Mouse (Mus musculus): Measurements from ENCODE around the gene Ccdc187.

Gene Ccdc187

DNA sequence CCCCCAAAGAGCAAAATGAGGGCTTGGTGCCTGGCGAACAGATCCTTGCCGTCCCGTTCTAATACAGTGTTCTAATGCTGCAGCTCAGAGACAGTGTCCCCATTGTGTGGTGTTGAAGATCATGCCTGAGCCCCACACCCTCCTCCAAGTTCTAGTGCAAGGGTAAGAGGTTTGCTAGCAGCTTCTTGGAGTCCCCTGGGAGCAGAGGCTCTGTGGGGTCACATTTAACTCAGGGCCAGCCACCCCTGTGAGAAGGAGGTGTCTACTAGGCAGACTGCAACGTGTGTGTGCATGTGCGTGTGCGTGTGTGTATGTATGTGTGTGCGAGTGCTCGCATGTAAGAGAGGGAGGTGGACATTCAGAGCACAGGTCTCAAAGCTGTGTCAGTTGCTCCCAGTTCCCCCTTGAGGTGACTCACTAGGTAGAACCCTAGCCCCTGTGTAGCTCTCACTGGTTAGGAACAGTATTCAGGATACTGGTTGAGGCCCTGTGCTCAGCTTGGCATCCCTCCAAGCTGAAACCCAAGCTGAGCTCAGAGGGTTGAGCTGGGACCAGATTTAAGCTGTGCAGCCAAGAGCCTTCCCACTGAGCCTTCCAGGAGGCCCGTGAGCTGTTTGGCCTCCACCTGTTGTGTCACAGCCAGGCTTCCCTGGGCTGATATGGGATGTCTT, 22.4 kb upstream of the Ccdc187 start:
- no peak for DNase-seq (ENCODE audit: low read depth)

- DNase-seq (ENCODE audit: low read depth) = no peak
These were observed 21.6 kb upstream of the Ccdc187 start for GRCm38 (mm10) chr2:26315925-26316311.

GRCm38 (mm10) chr2:26315072-26315924, 20.9 kb upstream of the Ccdc187 start, which contains the start of gene Gpsm1:
Gene Gpsm1, plus strand, starts transcription at chr2:26315515.
- peak; percentile 77 for DNase-seq (ENCODE audit: low read depth)

DNA sequence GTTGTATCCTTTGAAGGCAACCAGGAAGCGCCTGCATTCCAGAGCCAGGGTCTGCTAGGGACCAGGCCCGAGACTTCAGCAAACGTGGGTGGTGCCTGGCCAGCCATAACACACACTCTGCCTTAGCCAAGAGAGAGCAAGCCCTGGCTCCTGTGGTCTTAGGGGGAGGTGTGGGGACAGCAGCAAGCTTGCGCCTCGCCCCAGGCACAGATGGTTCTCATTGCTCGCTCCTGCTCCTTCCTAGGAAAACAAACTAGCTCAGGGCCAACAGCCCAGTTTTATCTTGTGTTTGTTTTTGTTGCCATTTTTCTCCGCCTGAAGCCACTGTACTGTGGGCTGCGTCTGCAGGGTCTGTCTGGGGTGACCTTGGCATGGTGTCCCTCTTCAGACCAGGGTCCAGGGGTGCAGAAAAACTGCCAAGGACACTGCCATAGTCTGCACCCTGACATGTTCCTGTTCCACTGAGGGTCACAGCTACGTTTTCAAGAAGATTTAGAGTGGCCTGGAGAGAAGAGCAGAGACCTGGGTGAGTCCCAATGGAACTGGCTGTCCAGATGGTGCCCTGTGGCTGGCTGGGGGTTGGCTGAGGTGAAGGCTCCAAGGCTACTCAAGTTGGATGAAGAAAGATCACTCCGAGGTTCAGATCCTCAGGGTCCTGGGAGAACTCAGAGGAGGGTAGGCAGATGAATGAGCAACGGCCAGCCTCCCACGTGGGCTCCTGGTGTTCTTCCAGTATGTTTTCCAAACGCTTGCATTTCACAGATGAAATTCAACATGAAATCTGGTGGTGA, 20.1 kb upstream of the Ccdc187 start:
- no peak for DNase-seq (ENCODE audit: low read depth)

GRCm38 (mm10) chr2:26313394-26313793, 19.0 kb upstream of the Ccdc187 start:
- DNase-seq (ENCODE audit: low read depth) = no peak

GRCm38 (mm10) chr2:26312812-26313211, 18.5 kb upstream of the Ccdc187 start:
- peak; percentile 52 for DNase-seq (ENCODE audit: low read depth)

- no peak for DNase-seq (ENCODE audit: low read depth)
These were observed 17.6 kb upstream of the Ccdc187 start for GRCm38 (mm10) chr2:26311936-26312335.

DNA sequence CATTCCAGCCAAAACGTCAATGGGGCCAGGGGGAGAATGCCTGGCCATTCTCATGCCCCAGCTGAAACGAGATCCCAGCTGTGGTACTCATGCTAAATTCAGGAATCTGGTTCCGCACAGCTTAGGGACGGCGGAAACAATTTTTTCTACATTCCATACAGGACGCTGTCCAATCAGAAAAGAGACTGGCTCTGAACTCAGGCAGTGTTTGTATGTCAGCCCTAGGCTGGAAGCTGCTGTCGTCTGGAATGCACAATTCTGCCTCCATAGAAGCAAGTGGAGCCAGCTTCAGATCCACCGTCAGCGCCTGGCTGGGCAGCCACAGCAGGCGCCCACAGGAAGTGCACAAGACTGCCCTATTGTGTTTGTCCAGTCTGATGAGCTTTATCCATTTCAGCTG, 15.4 kb upstream of the Ccdc187 start:
- DNase-seq (ENCODE audit: low read depth) = no peak

GRCm38 (mm10) chr2:26306702-26307101, 12.3 kb upstream of the Ccdc187 start:
- DNase-seq (ENCODE audit: low read depth) = no peak

GRCm38 (mm10) chr2:26305555-26305954, 11.2 kb upstream of the Ccdc187 start:
- no peak for DNase-seq (ENCODE audit: low read depth)

DNA sequence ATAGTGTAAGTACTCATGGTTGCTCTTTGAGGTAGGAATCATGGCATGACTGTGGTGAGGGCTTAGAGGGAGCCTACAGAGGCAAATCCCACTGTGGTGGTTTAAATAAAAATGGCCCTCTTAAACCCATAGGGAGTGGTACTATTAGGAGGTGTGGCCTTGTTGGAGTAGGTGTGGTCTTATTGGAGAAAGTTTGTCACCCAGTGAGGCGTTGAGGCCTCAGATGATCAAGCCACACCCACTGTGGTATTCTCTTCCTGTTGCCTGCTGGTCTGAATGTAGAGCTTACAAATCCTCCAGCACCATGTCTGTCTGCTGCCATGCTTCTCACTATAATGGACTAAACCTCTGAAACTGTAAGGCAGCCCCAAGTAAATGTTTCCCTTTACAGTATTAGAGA, 10.4 kb upstream of the Ccdc187 start:
- peak; percentile 32 for DNase-seq (ENCODE audit: low read depth)

DNA sequence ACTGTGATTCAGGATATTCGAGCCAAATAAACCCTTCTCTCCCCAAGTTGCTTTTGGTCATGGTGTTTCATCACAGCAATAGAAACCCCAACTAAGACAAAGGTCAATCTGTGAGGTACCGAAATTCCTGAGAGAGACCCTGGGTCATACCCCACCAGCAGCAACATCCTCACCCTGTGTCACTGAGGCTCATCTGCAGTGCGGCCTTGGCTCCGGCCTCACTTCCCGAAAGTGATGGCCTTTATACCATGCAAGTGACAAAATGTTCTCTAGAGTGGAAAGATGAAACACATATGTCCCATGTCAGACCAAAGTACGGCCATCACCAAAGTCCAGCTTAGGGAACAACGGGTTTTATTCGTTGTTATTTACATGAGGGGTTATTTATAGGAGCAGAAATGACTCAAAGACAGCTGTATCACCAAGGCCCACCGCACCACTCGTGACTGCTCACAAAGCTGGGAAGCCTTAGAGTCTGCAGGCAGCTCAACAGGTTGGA, 7.7 kb upstream of the Ccdc187 start:
- no peak for DNase-seq (ENCODE audit: low read depth)

DNA sequence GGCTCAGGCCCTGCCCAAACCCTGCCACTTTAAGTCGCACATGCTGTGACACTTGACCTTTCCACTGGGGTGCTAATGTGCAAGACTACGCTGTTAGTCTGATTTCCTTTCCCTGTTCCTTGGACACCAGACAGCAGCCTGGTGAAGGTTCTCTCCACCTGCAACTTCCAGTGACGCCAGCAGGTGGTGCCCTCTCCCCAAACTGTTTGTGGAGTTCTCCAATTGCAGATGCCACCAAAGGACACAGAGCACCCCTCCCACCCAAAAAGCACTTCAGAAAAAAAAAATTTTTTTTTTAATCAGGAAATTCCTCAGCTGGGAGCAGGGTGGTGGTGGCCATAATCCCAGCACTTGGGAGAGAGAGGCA, 6.4 kb upstream of the Ccdc187 start:
- peak; percentile 82 for DNase-seq (ENCODE audit: low read depth)

- no peak for DNase-seq (ENCODE audit: low read depth)
These were observed 5.9 kb upstream of the Ccdc187 start for GRCm38 (mm10) chr2:26300161-26300807.

DNA sequence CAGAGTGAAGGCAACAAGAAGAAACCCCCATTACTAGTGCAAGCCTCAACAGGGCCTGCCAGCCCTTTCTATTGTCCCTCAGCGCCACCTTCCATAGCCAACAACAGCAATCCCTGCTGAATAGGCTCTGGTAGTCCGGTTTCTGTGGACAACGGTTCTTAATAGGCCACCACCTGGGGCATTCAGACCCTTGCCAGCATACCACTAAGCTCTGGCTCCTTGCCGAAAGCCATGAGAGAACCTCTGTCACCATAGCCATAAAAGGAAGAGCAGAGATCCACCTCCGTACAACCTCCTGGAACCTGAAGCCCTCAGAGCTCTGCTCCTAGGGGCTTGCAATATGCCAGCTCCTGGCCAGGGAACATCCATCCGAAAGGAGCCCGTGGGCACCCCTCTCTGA, 5.0 kb upstream of the Ccdc187 start:
- no peak for DNase-seq (ENCODE audit: low read depth)

DNA sequence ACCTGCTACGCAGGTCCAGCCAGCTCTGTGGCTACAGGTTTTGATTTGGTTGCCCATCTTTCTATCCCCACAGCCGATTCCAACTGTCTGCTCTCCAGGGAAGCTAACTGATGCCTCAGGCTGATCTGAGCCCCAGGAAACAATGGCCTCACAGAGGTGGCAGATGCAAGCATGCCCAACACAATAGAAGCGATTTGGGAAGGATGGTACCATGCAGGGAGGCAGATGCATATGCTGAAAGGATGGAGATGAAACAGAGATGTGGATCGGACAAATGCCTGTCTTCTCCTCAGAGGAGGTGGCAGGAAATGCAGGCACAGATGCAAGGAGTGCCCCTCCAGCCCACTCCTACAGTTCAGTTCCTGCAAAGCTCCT, 4.5 kb upstream of the Ccdc187 start:
- DNase-seq (ENCODE audit: low read depth) = no peak

- peak; percentile 20 for DNase-seq (ENCODE audit: low read depth)
These were observed 4.0 kb upstream of the Ccdc187 start for GRCm38 (mm10) chr2:26298208-26298855.

DNA sequence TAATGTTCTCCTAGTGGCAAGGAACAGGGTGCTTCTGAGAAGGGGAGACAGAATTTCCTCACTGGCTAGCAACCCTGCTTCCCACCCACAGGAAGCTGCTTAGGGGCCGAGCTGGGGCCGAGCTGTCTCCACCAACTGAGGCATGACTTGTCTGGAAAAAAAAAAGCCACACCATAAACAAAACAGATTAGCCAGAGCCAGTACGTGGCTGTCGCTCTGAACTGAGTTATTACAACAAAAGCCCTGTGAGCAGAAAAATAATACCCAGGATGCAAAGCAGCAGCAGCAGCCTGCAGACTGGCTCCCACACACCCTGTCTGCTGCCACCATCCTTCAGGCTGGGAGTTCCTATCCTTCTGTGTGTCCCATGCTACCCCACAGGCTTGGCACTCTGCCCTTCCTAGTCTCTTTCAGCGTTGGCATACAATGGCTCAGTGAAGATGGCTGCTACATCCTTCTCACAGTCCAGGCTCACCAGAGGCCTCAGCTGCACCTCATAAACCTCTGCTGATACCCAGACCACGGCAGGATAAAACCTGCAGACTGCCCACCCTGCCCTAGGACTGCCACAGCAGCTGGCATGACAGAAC, 2.3 kb upstream of the Ccdc187 start:
- no peak for DNase-seq (ENCODE audit: low read depth)

- no peak for DNase-seq (ENCODE audit: low read depth)
These were observed 4.2 kb downstream of the Ccdc187 start for GRCm38 (mm10) chr2:26290133-26290532.

GRCm38 (mm10) chr2:26286391-26286790, 8.0 kb downstream of the Ccdc187 start:
- no peak for DNase-seq (ENCODE audit: low read depth)

DNA sequence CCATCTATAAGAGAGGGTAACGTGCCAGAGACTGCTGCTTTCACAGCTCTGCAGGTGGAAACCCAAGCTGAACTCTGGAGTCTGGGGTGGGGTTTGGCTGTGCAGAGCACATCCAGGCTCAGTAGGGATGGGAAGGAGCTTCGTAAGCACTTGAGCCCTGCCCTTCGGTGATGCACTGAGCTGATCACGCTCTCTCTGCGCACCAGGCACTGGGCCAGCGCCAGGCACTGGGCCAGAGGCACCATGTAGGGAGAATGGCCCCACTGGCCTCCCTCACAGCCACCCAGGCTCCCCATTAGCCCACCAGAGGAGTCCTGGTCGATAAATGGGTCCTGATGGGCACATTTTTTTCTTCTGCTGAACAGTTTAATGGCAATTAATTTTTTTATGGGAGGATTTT, 8.6 kb downstream of the Ccdc187 start:
- DNase-seq (ENCODE audit: low read depth) = no peak
